Mouse (Mus musculus) E14TG2a.4 (cell line): ENCODE measurements at regions not wholly inside any gene's neighbourhood (a gene's known extent, or its start where the extent isn't known, plus 50 kb on each side); places are given as distances from the start of the nearest gene placed in this dataset.

Source experiments
- CTCF ChIP-seq: conservative IDR thresholded peaks from 2 replicates; pipeline ENCODE4 v1.5.1; 2014; ENCODE audit warnings: low read length
- NANOG ChIP-seq: IDR thresholded peaks from 2 replicates; pipeline ENCODE4 v1.6.1; 2014; ENCODE audit warnings: borderline replicate concordance, low read length, mixed read lengths
- POU5F1 ChIP-seq: IDR thresholded peaks from 2 replicates; pipeline ENCODE4 v1.6.1; 2014; ENCODE audit warnings: low read length, borderline replicate concordance

DNA sequence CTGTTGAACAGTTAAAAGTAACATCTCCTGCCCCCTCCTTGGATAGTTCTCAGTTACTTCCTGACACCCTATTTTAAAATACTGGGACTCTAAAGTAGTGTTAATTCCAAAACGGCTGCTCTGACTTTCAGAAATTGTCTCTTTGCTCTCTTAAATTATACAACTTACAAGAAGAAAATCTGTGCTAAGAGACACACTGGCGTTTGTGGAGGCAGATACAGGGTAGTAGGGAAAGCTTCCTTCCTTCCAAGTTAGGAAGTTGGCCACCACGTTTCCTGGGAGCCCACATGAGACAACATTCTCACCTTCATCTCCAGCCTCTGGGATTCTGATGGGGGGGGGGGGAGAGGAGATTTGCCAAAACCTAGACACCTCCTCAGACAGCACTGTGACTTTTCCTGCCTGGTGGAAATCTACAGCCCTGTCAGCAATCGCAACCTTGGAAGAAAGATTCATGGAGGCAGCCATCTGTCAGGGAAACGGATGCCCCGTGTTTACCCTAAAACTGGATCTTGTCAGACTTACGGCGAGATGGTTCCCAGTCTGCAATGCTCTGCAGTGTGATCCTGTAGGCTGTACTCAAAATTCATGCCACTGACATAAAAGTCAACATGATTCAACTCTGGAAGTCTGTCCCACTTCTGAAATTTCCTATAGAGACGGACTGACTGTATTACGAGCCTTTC, 121.0 kb upstream of the Chrm2 start:
- TF ChIP-seq CTCF (no peak), POU5F1 (no peak), NANOG (no peak)
